Mouse (Mus musculus): Measurements from ENCODE around the gene Lyrm4. TPM values are rescaled to one million over a fixed set of nuclear protein-coding genes. Genes with fewer than 3 reads are reported as not detected.
A peak's percentile ranks its signal among the peaks of the same experiment; 100 is the strongest.

Gene Lyrm4
- polyA plus RNA-seq, 1 experiment from 2014 or later, result 41.7 TPM

- ATAC-seq (replicated peaks; ENCODE audit: low FRiP score) (no peak), DNase-seq (ENCODE audit: low spot score) (no peak)
- H3K27me3 ChIP-seq (replicated peaks; ENCODE audit: control insufficient read depth, insufficient read depth, low read length), result no peaks in the 10 kb centered on the region
- no peak overlapping the region for H3K4me2 ChIP-seq
- WGBS, result 78% methylated on average over 9 of the region's 9 CpGs
- H3K27ac ChIP-seq (ENCODE audit: low read depth, low read length), result no peak overlapping the region
- H3K36me3 ChIP-seq (ENCODE audit: control insufficient read depth, insufficient read depth, low read length), result no peaks in the 10 kb centered on the region
- no peak overlapping the region for H3K4me3 ChIP-seq (ENCODE audit: low read depth, low read length)
- H3K4me1 ChIP-seq (replicated peaks; ENCODE audit: control insufficient read depth, insufficient read depth, low read length), result no peaks in the 10 kb centered on the region
- H3K9ac ChIP-seq (ENCODE audit: low read depth, low read length), result no peak overlapping the region
- no peaks in the 10 kb centered on the region for H3K9me3 ChIP-seq (ENCODE audit: control insufficient read depth, low read length)
These were observed 85.4 kb downstream of the Lyrm4 start for GRCm38 (mm10) chr13:36031959-36032358.

- ATAC-seq (replicated peaks; ENCODE audit: low FRiP score), result no peak
- H3K27me3 ChIP-seq (replicated peaks; ENCODE audit: control insufficient read depth, insufficient read depth, low read length), result no peaks in the 10 kb centered on the region
- WGBS, result 69% methylated on average over 10 of the region's 10 CpGs
- no peak for DNase-seq (ENCODE audit: low spot score)
- H3K27ac ChIP-seq (ENCODE audit: low read depth, low read length), result no peak overlapping the region
- no peaks in the 10 kb centered on the region for H3K36me3 ChIP-seq (ENCODE audit: control insufficient read depth, insufficient read depth, low read length)
- no peak overlapping the region for H3K9ac ChIP-seq (ENCODE audit: low read depth, low read length)
- H3K4me2 ChIP-seq, result no peak overlapping the region
- no peak overlapping the region for H3K4me3 ChIP-seq (ENCODE audit: low read depth, low read length)
- H3K9me3 ChIP-seq (ENCODE audit: control insufficient read depth, low read length), result no peaks in the 10 kb centered on the region
- 0 out of 2 replicates have a peak, but pooled peaks cover 3% of the 10 kb centered on the region for H3K4me1 ChIP-seq (replicated peaks; ENCODE audit: control insufficient read depth, insufficient read depth, low read length)
These were observed 97.7 kb downstream of the Lyrm4 start for GRCm38 (mm10) chr13:36019309-36020274.

- 66% methylated on average over 2 of the region's 2 CpGs for WGBS
- Histone ChIP-seq H3K4me2 (no peak overlapping the region), H3K27ac (ENCODE audit: low read depth, low read length) (no peak overlapping the region), H3K4me3 (ENCODE audit: low read depth, low read length) (no peak overlapping the region), H3K27me3 (replicated peaks; ENCODE audit: control insufficient read depth, insufficient read depth, low read length) (no peaks in the 10 kb centered on the region), H3K36me3 (ENCODE audit: control insufficient read depth, insufficient read depth, low read length) (no peaks in the 10 kb centered on the region), H3K4me1 (replicated peaks; ENCODE audit: control insufficient read depth, insufficient read depth, low read length) (0 out of 2 replicates have a peak, but pooled peaks cover 3% of the 10 kb centered on the region), H3K9me3 (ENCODE audit: control insufficient read depth, low read length) (no peaks in the 10 kb centered on the region), H3K9ac (ENCODE audit: low read depth, low read length) (no peak overlapping the region)
- ATAC-seq (replicated peaks; ENCODE audit: low FRiP score), result no peak
- no peak for DNase-seq (ENCODE audit: low spot score)
These were observed 99.3 kb downstream of the Lyrm4 start for GRCm38 (mm10) chr13:36018017-36018416.

- Histone ChIP-seq H3K9ac (ENCODE audit: low read depth, low read length) (no peak overlapping the region), H3K27ac (ENCODE audit: low read depth, low read length) (no peak overlapping the region), H3K9me3 (ENCODE audit: control insufficient read depth, low read length) (no peaks in the 10 kb centered on the region), H3K36me3 (ENCODE audit: control insufficient read depth, insufficient read depth, low read length) (no peaks in the 10 kb centered on the region), H3K27me3 (replicated peaks; ENCODE audit: control insufficient read depth, insufficient read depth, low read length) (no peaks in the 10 kb centered on the region), H3K4me1 (replicated peaks; ENCODE audit: control insufficient read depth, insufficient read depth, low read length) (0 out of 2 replicates have a peak, but pooled peaks cover 3% of the 10 kb centered on the region), H3K4me3 (ENCODE audit: low read depth, low read length) (no peak overlapping the region), H3K4me2 (no peak overlapping the region)
- DNase-seq (ENCODE audit: low spot score), result no peak
- ATAC-seq (replicated peaks; ENCODE audit: low FRiP score), result peak; percentile 41; the same call in 1 of the 2 replicates
- WGBS, result 58% methylated on average over 3 of the region's 3 CpGs
These were observed 101.7 kb downstream of the Lyrm4 start for GRCm38 (mm10) chr13:36015636-36016035.

GRCm38 (mm10) chr13:36009981-36010380 is 107.3 kb downstream of the Lyrm4 start:
- ATAC-seq (replicated peaks; ENCODE audit: low FRiP score), result no peak
- H3K27ac ChIP-seq (ENCODE audit: low read depth, low read length), result no peak overlapping the region
- H3K4me3 ChIP-seq (ENCODE audit: low read depth, low read length), result no peak overlapping the region
- 57% methylated on average over 2 of the region's 2 CpGs for WGBS
- H3K4me1 ChIP-seq (replicated peaks; ENCODE audit: control insufficient read depth, insufficient read depth, low read length), result no peaks in the 10 kb centered on the region
- H3K27me3 ChIP-seq (replicated peaks; ENCODE audit: control insufficient read depth, insufficient read depth, low read length), result no peaks in the 10 kb centered on the region
- no peak overlapping the region for H3K9ac ChIP-seq (ENCODE audit: low read depth, low read length)
- DNase-seq (ENCODE audit: low spot score), result no peak
- H3K4me2 ChIP-seq, result no peak overlapping the region
- no peaks in the 10 kb centered on the region for H3K36me3 ChIP-seq (ENCODE audit: control insufficient read depth, insufficient read depth, low read length)
- H3K9me3 ChIP-seq (ENCODE audit: control insufficient read depth, low read length), result no peaks in the 10 kb centered on the region

GRCm38 (mm10) chr13:36000798-36001197 is 116.5 kb downstream of the Lyrm4 start:
- Histone ChIP-seq H3K9me3 (ENCODE audit: control insufficient read depth, low read length) (no peaks in the 10 kb centered on the region), H3K27me3 (replicated peaks; ENCODE audit: control insufficient read depth, insufficient read depth, low read length) (no peaks in the 10 kb centered on the region), H3K4me3 (ENCODE audit: low read depth, low read length) (no peak overlapping the region), H3K4me2 (no peak overlapping the region), H3K9ac (ENCODE audit: low read depth, low read length) (no peak overlapping the region), H3K27ac (ENCODE audit: low read depth, low read length) (no peak overlapping the region), H3K4me1 (replicated peaks; ENCODE audit: control insufficient read depth, insufficient read depth, low read length) (peaks cover 9% of the 10 kb centered on the region; the same call in 1 of the 2 replicates), H3K36me3 (ENCODE audit: control insufficient read depth, insufficient read depth, low read length) (no peaks in the 10 kb centered on the region)
- no peak for DNase-seq (ENCODE audit: low spot score)
- no peak for ATAC-seq (replicated peaks; ENCODE audit: low FRiP score)
- 28% methylated on average over 1 of the region's 1 CpGs for WGBS

- Histone ChIP-seq H3K27ac (ENCODE audit: low read depth, low read length) (no peak overlapping the region), H3K36me3 (ENCODE audit: control insufficient read depth, insufficient read depth, low read length) (no peaks in the 10 kb centered on the region), H3K4me1 (replicated peaks; ENCODE audit: control insufficient read depth, insufficient read depth, low read length) (peaks cover 12% of the 10 kb centered on the region; the same call in 1 of the 2 replicates), H3K9me3 (ENCODE audit: control insufficient read depth, low read length) (no peaks in the 10 kb centered on the region), H3K27me3 (replicated peaks; ENCODE audit: control insufficient read depth, insufficient read depth, low read length) (no peaks in the 10 kb centered on the region), H3K4me2 (no peak overlapping the region), H3K4me3 (ENCODE audit: low read depth, low read length) (no peak overlapping the region), H3K9ac (ENCODE audit: low read depth, low read length) (no peak overlapping the region)
- 86% methylated on average over 4 of the region's 4 CpGs for WGBS
- DNase-seq (ENCODE audit: low spot score) (no peak), ATAC-seq (replicated peaks; ENCODE audit: low FRiP score) (no peak)
These were observed 119.7 kb downstream of the Lyrm4 start for GRCm38 (mm10) chr13:35997606-35998005.

- Histone ChIP-seq H3K4me2 (no peak overlapping the region), H3K27me3 (replicated peaks; ENCODE audit: control insufficient read depth, insufficient read depth, low read length) (no peaks in the 10 kb centered on the region), H3K36me3 (ENCODE audit: control insufficient read depth, insufficient read depth, low read length) (no peaks in the 10 kb centered on the region), H3K4me1 (replicated peaks; ENCODE audit: control insufficient read depth, insufficient read depth, low read length) (peaks cover 12% of the 10 kb centered on the region; the same call in 1 of the 2 replicates), H3K4me3 (ENCODE audit: low read depth, low read length) (no peak overlapping the region), H3K9ac (ENCODE audit: low read depth, low read length) (no peak overlapping the region), H3K9me3 (ENCODE audit: control insufficient read depth, low read length) (no peaks in the 10 kb centered on the region), H3K27ac (ENCODE audit: low read depth, low read length) (no peak overlapping the region)
- ATAC-seq (replicated peaks; ENCODE audit: low FRiP score), result peak; percentile 51
- DNase-seq (ENCODE audit: low spot score), result no peak
- WGBS, result 78% methylated on average over 2 of the region's 2 CpGs
These were observed 121.5 kb downstream of the Lyrm4 start for GRCm38 (mm10) chr13:35995696-35996426.

Data from liver, embryonic 11.5 days (tissue).